Mouse (Mus musculus) retina, embryonic 14.5 days (tissue): ENCODE data around the gene Gna12.
A peak's percentile ranks its signal among the peaks of the same experiment; 100 is the strongest.

ENCODE experiments used
- DNase-seq: peaks from one replicate; pipeline ENCODE4 v3.0.0-alpha.2; 2015; ENCODE audit warnings: low spot score

Gna12 gene

DNA sequence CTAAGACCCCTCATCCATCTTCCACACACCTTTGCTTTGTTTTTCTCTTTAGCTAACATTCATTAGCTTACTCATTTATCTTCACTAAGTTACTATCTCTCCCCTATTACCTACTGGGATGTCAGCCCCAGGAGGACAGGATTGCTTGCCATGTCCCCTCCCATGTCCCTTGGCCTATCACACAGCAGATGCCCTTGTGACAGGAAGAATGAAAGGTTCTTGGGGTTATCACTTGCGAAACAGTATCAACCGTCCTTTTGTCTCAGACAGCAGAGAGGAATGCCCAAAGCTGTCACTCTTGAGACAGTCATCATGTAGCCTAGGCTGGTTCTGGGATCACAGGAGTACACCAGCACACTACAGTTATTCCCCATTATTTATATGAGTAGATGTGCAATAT is 35.1 kb downstream of the Gna12 start:
- DNase-seq = no peak

DNA sequence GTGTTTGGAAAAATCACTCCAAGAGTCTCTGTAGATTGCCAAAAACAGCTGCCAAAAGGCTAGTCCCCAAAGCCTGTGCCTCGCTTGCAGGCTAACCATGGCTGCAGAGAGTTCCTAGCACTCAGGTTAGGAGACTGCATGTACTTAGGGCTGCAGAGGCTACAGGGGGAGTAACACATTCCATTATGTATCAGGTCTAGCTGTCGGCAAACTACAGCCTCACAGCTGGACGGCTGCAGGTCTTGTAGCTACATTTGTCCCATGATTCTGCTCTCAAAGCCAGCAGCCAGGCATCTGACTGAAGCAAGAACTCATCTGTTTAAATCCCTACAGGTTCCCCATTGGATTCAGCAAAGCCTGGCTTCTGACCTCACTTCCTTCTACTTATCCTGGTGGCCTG is 35.5 kb downstream of the Gna12 start:
- no peak for DNase-seq

DNA sequence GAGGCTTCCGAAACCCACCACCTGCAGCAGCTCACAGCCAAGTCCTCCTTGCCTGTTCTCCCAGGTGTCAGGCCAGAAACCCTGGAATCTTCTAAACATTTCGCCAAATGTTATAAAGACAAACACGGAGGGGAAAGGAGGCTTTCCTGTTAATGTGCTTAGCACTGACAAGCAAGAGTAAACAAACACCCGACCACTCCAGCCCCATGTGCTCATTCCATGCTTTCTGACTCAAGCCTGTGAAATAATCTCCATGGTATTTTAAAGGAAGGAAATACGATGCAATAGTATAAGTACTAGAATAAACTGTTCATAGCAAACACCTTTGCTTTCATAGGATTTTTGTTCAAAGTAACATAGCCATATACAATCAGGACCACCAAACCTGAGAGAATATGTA is 38.0 kb downstream of the Gna12 start:
- DNase-seq = no peak

DNA sequence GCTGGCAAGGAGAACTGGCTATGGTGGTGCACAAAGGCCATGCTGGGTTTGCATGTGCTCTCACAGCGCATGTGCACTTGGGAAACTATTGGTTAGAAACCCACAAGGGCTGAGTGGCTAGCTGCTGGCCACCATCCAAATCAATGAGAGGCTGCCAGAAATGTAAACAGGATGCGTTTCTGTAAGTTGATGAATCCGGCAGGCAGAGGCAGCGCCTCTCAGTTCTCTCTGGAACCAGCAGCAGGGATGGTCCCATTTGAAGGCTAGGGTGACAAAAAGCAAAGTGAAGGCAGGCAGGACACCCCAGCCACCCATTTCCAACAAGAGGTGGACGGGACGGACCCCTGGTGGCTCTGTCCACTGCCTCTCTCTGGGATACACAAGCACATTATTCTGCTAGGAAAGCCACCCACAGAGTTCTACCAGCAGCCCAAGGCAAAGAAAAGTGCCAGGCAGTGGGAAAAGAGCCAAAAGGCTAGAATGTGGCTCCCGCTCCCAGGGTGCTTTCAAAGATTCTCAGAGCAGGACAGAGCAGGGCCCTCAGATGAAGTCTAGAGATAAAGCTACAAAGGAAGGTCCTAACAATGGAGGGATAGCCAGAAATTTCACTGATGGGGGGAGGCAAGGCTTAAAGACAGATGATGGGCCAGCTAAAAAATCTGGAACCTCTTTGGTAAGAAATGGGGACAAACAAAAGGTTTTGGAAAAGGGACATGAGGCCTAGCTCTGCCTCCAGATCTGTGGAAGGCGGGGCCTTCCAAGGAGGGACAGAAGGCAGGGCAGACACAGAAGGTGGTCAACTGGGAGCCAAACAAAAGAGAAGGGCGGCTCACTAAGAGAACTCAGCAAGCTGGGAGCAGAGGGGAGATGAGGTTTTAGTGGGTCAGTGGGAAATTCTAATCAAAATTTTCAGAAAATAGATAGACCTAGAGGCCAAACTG is 39.0 kb downstream of the Gna12 start:
- DNase-seq = peak; percentile 36

DNA sequence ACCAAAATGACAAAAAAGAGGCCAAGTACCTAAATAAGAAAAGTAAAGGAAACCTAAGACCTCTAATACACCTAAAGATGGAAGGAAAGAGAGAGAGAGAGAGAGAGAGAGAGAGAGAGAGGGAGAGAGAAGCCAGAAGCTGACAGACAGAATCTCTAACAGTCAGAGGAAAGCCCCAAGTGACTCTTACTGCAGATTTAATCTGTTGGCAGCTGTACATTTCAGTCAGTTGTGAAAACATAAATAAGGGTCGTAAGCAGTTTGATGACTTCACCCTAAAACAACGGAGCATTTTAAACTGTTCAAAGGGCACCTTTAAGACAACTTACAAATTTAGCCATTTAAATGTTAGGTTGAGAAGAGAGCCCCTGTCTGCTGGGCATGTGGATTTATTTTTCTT is 39.8 kb downstream of the Gna12 start:
- no peak for DNase-seq

DNA sequence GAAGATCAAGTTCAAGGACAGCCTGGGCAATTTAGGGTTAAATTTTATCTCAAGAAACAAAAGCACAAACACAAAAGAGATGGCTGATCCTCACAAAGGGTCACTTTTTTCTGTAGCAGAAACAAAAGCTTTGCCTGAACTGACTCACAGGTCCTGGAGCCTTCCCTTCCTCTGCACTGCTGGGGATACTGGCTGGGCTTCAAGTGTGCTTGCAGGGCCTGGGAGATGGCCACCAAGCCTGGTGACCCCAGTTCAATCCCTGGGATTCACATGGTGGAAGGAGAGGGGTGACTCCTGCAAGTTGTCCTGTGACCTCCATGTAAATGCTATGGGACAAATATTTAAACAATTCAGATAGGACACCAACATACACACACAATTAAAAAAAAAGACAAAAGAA is 40.7 kb downstream of the Gna12 start:
- no peak for DNase-seq

DNA sequence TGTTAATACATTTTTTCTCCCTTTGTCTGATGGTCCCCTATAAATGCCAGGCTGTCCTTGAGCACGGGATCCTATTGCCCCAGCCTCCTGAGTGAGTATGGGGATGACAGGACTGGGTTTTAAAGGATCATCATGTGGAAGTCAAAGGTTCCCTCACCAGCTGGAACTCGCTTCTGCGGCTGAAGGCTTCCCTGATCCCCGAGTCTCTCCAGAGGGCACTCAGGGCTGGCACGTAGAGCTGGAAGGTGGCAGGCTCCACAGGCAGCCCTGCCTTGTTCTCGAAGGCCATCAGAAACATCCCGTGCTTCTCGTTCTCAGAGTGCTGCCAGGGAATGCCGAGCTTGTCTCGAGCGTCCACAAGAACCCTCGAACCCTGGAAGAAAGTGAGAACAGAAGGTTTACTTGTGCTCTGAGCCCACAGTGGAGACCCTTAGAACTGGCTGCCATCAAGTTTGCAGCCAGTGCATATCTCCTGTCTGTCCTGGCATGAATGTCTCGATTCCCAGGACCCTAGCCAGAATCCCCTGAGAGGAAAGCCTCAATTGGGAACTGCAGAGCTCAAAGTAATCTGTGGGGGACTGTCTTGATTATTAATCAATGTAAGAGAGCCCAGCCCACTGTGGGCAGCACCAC is 44.9 kb downstream of the Gna12 start:
- no peak for DNase-seq

DNA sequence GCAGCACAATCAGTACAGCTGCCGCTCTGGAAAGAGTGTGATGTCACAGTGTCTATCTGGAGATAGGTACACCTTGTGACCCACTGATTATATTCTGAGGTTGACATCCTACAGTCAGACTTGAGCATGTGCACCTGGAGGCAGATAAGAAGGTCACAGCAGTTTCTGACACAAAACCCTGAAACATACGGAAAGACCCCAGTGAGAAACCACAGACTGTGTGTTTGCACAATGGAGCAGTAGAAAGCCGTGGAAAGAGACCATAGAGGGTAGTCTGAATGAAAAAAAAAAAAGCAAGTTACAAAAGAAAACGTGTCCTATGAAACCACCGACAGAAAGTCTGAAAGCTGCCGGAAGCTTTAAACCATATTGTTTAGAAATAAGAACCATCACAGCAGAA is 45.9 kb downstream of the Gna12 start:
- no peak for DNase-seq

DNA sequence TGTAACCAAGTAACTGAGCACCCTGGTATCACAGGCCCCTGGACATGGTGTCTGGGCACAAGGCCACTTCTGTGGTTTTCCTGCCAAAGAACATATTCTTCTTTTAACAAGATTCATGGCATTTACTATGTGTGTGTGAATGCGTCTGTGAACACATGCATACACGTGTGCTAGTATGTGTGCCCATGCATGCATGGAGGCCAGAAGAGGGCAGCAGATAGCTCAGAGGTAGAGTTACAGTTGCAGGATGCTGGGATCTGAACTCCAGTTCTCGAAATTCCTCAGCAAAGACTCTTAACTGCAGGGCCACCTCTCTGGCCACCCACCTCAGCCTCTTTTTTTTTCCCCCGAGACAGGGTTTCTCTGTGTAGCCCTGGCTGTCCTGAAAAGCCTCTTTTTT is 46.7 kb downstream of the Gna12 start:
- no peak for DNase-seq

DNA sequence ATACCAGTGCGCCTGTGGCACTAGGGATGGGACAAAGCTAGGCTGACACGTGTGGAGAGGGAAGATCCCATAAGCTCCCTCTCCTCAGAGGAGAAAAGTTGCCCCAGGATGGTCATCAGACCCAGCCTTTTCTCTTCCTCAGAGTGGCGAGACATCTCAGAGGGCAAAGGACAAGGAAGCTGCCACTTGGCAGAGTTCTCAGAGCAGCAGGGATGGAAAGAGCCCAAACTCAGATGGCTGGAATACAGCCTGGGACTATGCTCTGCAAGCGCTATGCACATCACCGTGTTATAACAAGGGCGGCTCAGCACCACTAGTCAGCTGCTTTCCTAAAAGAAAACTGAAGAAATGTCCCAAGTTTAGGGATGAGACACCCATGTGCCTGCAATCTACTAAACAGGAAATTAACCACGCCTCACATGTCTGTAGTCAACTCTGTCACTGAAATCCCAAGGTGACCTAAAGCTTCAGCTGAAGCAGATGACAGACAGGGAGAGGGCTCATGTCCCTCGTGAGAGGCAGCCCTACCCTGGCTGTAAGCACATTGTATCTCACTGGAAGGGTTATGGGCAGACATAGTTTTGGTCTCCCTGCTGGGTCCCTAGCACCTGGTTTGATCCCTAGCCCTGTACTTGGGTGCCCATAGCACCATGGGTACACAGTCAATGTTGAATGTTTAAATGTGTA is 48.2 kb downstream of the Gna12 start:
- DNase-seq = no peak

DNA sequence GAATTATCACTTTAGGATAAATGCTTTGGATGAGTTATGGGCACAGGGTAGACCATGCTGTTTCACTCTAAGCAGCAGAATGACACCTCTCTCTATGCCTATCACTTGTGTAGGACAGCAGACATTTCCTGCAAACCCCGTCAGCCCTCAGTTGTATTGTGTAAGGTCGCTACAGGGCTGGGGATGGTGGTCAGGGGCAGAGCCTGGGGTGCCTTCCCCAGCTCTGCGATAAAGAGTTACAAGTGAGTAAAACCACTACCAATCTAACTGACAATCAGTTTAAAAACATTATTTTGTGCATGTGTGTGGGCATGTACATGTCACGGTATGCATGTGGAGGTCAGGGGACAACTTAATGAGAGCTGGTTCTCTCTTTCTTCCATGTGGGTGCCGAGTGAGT is 49.1 kb downstream of the Gna12 start:
- DNase-seq = no peak

DNA sequence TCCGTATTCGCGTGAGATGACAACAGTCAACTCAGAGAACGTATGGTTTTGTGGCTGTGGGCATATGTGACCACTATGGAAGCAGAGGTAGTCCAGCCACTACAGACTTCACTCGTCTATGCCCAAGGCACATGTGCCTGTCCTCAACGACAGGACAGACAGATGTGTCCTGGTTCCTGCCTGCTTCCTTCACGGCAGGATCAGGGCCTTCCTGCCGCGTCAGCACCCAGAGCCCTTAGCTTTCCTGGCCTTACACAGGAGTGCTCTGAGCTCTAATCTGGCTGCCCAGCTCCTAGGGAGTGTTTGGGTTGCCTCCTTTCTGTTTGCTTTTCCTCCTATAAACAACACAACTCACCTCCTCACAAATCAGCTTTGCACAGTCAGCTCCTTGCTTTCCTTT is 53.3 kb downstream of the Gna12 start:
- DNase-seq = no peak

DNA sequence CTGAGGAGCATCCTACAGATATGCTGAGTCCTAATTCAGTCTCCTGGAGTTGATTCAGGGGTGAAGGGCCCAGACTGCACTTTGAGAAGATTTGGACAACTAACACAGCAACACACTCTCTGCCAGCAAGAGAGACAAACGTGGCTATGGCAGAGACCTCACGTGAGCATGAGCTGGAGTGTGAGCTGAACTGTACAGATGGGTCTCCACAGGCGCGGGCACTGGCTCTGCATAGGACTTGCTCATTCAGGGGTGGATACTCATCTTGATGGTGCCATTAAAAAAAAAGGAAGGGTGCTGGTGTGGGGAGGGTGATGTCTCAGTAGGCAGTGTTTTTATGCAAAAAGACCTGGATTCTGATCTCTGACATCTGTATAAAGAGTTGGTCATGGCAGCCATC is 55.1 kb downstream of the Gna12 start:
- DNase-seq = no peak

DNA sequence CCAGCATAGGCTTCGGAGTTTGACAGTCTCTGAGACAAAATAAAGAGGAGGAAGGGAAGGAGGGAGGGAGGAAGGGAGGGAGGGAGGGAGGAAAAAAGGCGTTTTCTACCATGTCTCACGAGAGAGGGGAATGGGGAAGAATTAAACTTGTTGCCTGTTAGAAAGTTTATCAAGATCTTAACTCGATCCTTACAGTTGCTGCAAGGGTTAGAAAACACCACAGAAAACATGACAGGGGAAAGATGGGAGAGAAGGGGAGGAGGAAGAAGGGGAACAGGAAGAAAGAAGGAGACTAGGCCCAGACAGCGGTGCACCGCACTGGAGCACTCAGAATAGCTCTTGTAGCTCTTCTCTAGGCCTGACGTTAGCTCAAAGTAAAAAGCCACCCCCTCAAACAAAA is 58.1 kb downstream of the Gna12 start:
- no peak for DNase-seq

DNA sequence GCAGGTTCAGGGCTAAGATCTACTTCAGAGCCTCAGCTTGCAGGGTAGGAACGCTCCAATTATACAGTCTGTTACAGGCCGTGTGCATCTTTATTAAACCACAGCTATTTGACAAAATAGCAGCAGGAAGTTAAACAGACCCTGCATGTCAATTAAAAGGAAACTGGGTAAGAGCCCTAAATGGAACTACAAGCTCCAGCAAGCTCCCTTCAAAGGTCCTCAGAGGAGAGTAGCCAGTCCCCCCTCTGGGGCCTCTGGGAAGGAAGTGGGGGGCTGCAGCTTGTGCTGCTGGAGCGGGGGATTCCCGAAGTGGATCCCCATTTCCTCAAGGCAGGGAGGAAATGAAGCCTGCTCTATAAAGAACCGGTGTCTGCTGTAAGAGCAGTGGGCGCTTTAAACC is 58.6 kb downstream of the Gna12 start:
- no peak for DNase-seq

DNA sequence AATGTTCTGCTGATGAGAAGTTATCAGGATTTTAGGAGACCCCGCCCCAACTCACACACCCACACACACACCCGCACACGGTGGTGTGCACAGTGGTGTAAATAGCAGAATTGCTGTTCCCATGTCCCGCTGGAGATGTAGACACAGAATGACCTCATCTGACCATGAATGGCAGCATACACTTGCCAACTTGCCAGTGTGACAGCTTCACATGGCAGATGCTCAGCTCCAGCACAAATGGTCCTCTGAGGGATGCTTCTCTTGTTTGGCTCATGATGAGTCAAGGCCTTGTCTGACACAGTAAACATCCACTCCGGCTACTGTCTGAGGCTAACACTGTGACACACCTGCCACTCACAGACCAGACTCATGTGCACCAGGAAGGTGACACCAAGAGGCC is 61.9 kb downstream of the Gna12 start:
- DNase-seq = peak; percentile 19

DNA sequence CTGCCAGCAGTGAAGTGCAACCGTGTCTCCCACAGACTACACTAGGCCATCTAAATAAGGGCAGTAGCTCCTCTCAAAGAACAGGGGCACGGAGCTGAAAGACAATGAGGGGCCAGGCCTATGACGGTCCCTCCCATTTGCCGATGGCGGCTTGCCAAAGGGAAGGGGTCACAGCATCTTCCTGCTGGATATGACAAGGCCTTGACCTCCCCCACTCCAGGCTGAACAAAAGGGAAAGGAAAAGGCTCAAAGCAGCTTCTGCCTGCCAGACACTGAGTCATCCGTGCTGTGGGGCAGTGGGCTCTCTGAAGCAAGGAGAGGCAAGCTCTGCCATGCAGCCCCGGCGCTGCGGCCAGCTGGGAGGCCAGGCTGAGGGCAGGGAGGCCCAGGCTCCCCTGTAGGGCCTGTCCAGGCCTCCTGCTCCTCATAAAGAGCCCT is 62.5 kb downstream of the Gna12 start:
- DNase-seq = peak; percentile 79

DNA sequence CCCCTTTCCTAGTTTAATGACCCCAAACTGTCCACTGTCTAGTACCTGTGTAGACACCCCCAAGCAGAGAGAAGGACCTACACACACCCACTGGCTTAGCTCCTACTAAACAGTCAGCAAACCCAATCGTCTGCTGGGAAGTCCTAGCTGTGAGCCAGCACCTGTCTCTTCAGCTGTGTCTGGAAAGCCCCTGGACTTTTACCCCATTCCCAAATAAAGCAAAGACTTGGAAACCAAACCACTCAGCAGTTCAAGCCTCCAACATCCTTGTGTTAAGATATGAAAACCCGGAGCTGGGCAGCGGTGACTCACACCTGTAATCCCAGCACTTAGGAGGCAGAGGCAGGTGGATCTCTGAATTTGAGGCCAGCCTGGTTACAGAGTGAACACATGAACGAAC is 63.7 kb downstream of the Gna12 start:
- DNase-seq = no peak

DNA sequence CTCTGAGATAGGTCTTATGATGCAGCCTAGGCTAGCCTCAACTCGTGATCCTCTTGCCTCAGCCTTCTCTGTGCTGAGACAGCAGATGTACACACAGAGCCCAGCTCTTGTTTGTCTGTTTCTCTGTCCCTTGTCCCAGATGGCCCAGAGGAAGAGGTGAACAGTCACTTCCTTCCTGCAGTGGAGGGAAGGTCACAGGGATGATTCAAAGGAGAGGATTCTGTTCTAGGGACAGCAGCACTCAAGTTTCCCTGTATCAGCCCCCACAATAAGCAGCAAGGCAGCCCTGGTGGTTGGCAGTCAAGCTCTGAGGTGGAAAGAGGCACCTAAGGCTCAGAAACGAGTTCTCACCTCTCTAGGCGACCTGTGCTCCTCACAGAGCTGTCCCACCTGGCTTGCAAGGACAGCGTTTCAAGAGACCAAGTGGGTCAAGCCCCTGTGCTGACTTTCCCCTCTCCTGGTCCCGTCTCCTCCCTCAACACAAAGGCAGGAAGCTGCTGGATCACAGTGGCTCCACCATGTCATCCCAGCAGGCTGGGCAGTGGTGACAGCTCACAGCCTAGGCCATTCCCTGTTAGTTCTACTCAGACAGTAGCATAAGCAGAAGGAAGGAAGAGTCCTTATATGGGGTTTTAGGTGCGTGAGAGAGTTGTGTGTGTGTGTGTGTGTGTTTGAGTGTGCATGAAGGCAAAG is 65.2 kb downstream of the Gna12 start:
- DNase-seq = no peak

DNA sequence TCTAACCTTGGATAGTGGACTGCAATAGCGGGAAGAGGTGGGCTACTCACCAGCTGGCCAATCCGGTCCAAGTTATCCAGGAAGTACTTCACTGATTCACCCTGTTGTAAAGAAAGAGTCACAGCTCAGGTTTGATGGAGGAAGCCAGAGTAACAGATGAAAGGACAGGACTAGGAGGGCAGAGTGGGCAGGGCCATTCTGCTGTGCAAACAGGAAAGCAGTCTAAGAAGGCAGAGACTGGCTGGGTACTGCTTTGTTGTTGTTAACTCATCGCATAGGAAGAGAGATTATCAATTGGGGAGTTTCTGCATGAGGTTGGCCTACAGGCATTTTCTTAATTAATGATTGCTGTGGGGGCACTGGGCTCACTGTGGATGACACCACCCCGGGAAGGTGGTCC is 67.7 kb downstream of the Gna12 start:
- DNase-seq = no peak

DNA sequence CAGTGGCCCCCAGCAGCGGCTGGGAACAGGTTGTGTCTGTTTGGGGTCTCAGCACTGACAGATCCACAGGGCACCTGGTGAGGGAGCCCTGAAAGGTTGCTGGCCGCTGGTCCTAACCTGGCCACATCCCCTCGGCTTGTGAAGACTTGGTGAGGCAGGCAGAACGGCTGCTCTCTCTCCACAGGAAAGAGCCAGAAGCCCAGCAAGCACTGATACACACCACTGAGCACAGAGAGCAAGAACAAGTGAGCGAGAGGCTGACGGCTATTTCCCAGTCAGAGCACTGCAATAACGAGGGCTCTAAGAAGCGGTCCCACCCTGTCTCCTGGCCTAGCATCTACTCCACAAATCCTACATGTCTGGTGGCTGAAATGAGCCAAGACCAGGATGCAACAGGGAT is 71.4 kb downstream of the Gna12 start:
- DNase-seq = no peak

DNA sequence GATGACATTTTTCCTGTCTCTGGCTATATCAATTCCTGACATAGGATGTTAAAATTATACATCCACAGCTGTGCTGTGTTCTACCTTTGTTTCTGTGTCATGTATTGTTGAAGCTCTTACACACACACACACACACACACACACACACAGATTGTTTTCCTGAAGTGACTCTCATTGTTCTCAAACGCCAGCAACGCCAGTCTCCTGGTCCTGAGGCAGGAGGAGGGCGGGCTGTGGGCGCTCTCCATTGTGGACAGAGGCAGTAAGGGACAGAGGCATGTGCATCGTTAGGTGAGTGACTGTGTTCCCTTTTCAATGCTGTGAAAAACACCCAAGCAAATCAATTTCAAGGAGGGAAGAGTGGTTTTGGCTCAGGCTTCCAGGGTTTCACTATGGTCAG is 77.0 kb downstream of the Gna12 start:
- DNase-seq = no peak

DNA sequence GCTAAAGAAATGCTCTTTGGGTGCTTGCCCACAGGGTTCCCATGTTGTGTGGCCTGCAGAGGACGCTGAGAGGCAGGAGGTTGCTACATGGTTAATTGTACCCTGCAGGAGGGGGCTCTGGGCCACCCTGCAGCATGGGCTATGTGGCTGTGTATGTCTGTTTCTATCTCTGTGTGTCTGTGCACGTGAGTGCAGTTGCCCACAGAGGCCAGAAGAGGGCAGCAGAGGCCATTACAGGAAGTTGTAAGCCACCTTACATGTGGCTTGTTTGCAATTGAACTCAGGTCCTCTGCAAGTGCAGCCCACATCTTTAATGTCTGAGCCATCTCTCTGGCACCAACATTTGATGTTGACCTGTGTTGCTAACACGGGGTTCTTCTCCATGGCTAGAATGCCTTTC is 77.6 kb downstream of the Gna12 start:
- no peak for DNase-seq
